Mouse (Mus musculus): ENCODE measurements around the gene Clec10a. TPM values are rescaled to one million over a fixed set of nuclear protein-coding genes. Genes with fewer than 3 reads are reported as not detected.

The Clec10a gene
- total and polyA plus RNA-seq, 3 experiments, result 8.4 to 10.8 TPM; not detected in 1

GRCm38 (mm10) chr11:70198332-70198731 is 42.3 kb downstream of the Clec10a start:
- H3K27me3 ChIP-seq (ENCODE audit: control insufficient read depth in 1 of 2, insufficient read depth in 2 of 2, low read length in 2 of 2), result 0 out of 4 replicates have a peak, but pooled peaks cover 0 to 1% of the 10 kb centered on the region in 2 experiments
- no peak for DNase-seq (ENCODE audit: low read depth, low spot score)
- peaks cover 3 to 6% of the 10 kb centered on the region in 2 experiments; a peak in 3 of 4 replicates for H3K4me1 ChIP-seq (ENCODE audit: control insufficient read depth in 1 of 2, insufficient read depth in 2 of 2, low read length in 2 of 2)

DNA sequence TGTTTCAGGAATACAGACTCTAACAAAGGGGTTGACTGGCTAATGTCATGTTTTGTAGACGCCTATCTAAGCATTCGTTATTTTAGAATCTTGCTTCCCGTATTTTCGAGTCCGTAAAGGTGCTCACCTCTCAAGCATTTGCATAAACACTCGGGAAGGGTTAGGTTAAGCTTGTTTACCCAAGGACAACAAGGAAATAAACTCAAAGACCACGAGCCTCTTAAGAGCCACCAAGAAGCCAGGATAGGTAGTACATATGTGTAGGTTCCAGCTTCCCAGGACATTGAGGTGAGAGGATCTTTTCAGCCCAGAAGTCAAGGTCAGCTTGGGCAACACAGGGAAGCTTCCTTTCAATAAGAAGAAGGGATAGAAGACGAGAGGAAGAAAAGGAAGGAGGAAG is 43.1 kb downstream of the Clec10a start:
- H3K27ac ChIP-seq (ENCODE audit: control insufficient read depth, low read depth, low read length), result no peak overlapping the region
- no peaks in the 10 kb centered on the region for H3K9me3 ChIP-seq (replicated peaks; ENCODE audit: insufficient read depth, low read length)
- no peaks in the 10 kb centered on the region for H3K79me2 ChIP-seq (ENCODE audit: control insufficient read depth, insufficient read depth, low read length, poor library complexity)
- TF ChIP-seq MAZ (IDR thresholded peaks at IDR 0.05; ENCODE audit: low read depth, low read length), result no peak
- TF ChIP-seq NELFE (IDR thresholded peaks at IDR 0.05; ENCODE audit: low read depth, low read length), result no peak
- no peak for TF ChIP-seq POLR2A (IDR thresholded peaks at IDR 0.05; ENCODE audit: control insufficient read depth in 1 of 2, insufficient read depth in 1 of 2, low read depth in 1 of 2, low read length in 2 of 2, poor library complexity in 1 of 2)
- no peak for TF ChIP-seq EP300 (IDR thresholded peaks at IDR 0.05; ENCODE audit: low read depth in 1 of 2, low read length in 2 of 2)
- no peak for TF ChIP-seq POLR2AphosphoS5 (IDR thresholded peaks at IDR 0.05; ENCODE audit: borderline replicate concordance, low read depth, low read length)
- no peak for TF ChIP-seq KAT2A (conservative IDR thresholded peaks at IDR 0.05; ENCODE audit: low read depth, low read length)
- no peak for TF ChIP-seq USF1 (IDR thresholded peaks at IDR 0.05; ENCODE audit: low read depth, low read length)
- no peak for TF ChIP-seq TBP (IDR thresholded peaks at IDR 0.05; ENCODE audit: low read depth, low read length)
- TF ChIP-seq RAD21 (IDR thresholded peaks at IDR 0.05; ENCODE audit: low read depth, low read length), result no peak
- peaks cover 3 to 6% of the 10 kb centered on the region in 2 experiments; a peak in 3 of 4 replicates for H3K4me1 ChIP-seq (ENCODE audit: control insufficient read depth in 1 of 2, insufficient read depth in 2 of 2, low read length in 2 of 2)
- H3K4me3 ChIP-seq (ENCODE audit: control insufficient read depth in 1 of 2, insufficient read depth in 1 of 2, low read depth in 2 of 2, low read length in 2 of 2), result no peak overlapping the region
- no peaks in the 10 kb centered on the region for H3K36me3 ChIP-seq (ENCODE audit: control insufficient read depth in 1 of 2, insufficient read depth in 2 of 2, low read length in 2 of 2)
- H3K27me3 ChIP-seq (ENCODE audit: control insufficient read depth in 1 of 2, insufficient read depth in 2 of 2, low read length in 2 of 2), result peaks cover 2 to 3% of the 10 kb centered on the region in 2 experiments; a peak in 1 of 4 replicates
- no peak overlapping the region for H3K9ac ChIP-seq (ENCODE audit: control insufficient read depth, low read depth, low read length, poor library complexity, severe bottlenecking)
- DNase-seq (ENCODE audit: low read depth, low spot score), result no peak

More at GRCm38 (mm10) chr11:70198332-70198731, 42.3 kb downstream of the Clec10a start:
- no peak overlapping the region for H3K9ac ChIP-seq (ENCODE audit: control insufficient read depth, low read depth, low read length, poor library complexity, severe bottlenecking)
- H3K4me3 ChIP-seq (ENCODE audit: control insufficient read depth in 1 of 2, insufficient read depth in 1 of 2, low read depth in 2 of 2, low read length in 2 of 2), result no peak overlapping the region
- H3K79me2 ChIP-seq (ENCODE audit: control insufficient read depth, insufficient read depth, low read length, poor library complexity), result no peaks in the 10 kb centered on the region
- TF ChIP-seq ETS1 (IDR thresholded peaks at IDR 0.05; ENCODE audit: low read depth, low read length) (no peak), SMC3 (IDR thresholded peaks at IDR 0.05; ENCODE audit: low read depth, low read length) (no peak)
- no peak overlapping the region for H3K27ac ChIP-seq (ENCODE audit: control insufficient read depth, low read depth, low read length)
- no peaks in the 10 kb centered on the region for H3K9me3 ChIP-seq (replicated peaks; ENCODE audit: insufficient read depth, low read length)
- H3K36me3 ChIP-seq (ENCODE audit: control insufficient read depth in 1 of 2, insufficient read depth in 2 of 2, low read length in 2 of 2), result no peaks in the 10 kb centered on the region

DNA sequence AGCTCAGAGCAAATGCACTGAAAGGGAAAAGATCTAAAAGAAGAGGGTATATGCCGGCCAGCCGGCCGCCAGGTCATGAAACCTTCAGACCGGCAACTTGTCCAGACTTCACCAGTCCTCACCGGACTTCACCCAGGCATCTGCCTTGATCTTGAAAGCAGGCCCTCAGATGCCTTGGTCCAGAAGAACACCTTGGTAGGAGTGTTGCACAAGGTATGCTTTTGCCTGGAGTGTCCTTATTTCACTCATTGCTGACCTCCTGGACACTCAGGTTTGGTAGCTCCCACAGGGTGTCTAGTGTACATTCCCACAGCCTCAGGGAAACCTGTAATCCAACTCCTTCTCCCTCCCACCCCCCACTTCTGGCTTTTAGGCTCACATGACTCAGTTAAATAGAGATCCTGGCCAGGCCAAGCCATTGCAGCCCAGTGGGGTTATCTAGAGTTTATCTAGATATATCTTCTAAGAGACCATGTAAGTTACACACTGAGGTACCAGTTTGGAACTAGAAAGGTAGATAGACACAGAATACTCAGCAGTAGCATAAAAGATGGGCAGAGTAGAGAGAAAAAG is 44.1 kb downstream of the Clec10a start:
- peaks cover 3 to 6% of the 10 kb centered on the region in 2 experiments; a peak in 3 of 4 replicates for H3K4me1 ChIP-seq (ENCODE audit: control insufficient read depth in 1 of 2, insufficient read depth in 2 of 2, low read length in 2 of 2)
- no peaks in the 10 kb centered on the region for H3K9me3 ChIP-seq (replicated peaks; ENCODE audit: insufficient read depth, low read length)
- no peak for DNase-seq (ENCODE audit: low read depth, low spot score)
- TF ChIP-seq ZNF384 (IDR thresholded peaks at IDR 0.05; ENCODE audit: low read depth, low read length) (no peak), E2F4 (IDR thresholded peaks at IDR 0.05; ENCODE audit: borderline replicate concordance, low read depth, low read length) (no peak), ZMIZ1 (IDR thresholded peaks at IDR 0.05; ENCODE audit: low read depth, low read length) (no peak), SMC3 (IDR thresholded peaks at IDR 0.05; ENCODE audit: low read depth, low read length) (no peak), TAL1 (IDR thresholded peaks at IDR 0.05; ENCODE audit: low read length) (no peak), GATA1 (IDR thresholded peaks at IDR 0.05; ENCODE audit: low read depth, low read length) (no peak), CHD2 (IDR thresholded peaks at IDR 0.05; ENCODE audit: low read length) (no peak), MYB (IDR thresholded peaks at IDR 0.05; ENCODE audit: low read depth, low read length) (no peak), JUND (IDR thresholded peaks at IDR 0.05; ENCODE audit: low read depth, low read length) (no peak), EP300 (IDR thresholded peaks at IDR 0.05; ENCODE audit: low read depth in 1 of 2, low read length in 2 of 2) (no peak), MXI1 (IDR thresholded peaks at IDR 0.05; ENCODE audit: low read depth, low read length) (no peak), ETS1 (IDR thresholded peaks at IDR 0.05; ENCODE audit: low read depth, low read length) (no peak), KAT2A (conservative IDR thresholded peaks at IDR 0.05; ENCODE audit: low read depth, low read length) (no peak), ELF1 (IDR thresholded peaks at IDR 0.05; ENCODE audit: low read depth, low read length) (no peak), MEF2A (IDR thresholded peaks at IDR 0.05; ENCODE audit: extremely low read depth, insufficient replicate concordance, low read depth, low read length, poor library complexity, severe bottlenecking) (no peak), GABPA (IDR thresholded peaks at IDR 0.05; ENCODE audit: low read depth, low read length) (no peak), POLR2AphosphoS5 (IDR thresholded peaks at IDR 0.05; ENCODE audit: borderline replicate concordance, low read depth, low read length) (no peak), CHD1 (IDR thresholded peaks at IDR 0.05; ENCODE audit: low read depth, low read length) (no peak), ZKSCAN1 (IDR thresholded peaks at IDR 0.05; ENCODE audit: low read depth, low read length) (no peak)
- no peak overlapping the region for H3K4me3 ChIP-seq (ENCODE audit: control insufficient read depth in 1 of 2, insufficient read depth in 1 of 2, low read depth in 2 of 2, low read length in 2 of 2)
- no peak overlapping the region for H3K9ac ChIP-seq (ENCODE audit: control insufficient read depth, low read depth, low read length, poor library complexity, severe bottlenecking)
- H3K36me3 ChIP-seq (ENCODE audit: control insufficient read depth in 1 of 2, insufficient read depth in 2 of 2, low read length in 2 of 2), result no peaks in the 10 kb centered on the region
- peaks cover 2 to 5% of the 10 kb centered on the region in 2 experiments; a peak in 3 of 4 replicates for H3K27me3 ChIP-seq (ENCODE audit: control insufficient read depth in 1 of 2, insufficient read depth in 2 of 2, low read length in 2 of 2)
- no peak overlapping the region for H3K27ac ChIP-seq (ENCODE audit: control insufficient read depth, low read depth, low read length)
- no peaks in the 10 kb centered on the region for H3K79me2 ChIP-seq (ENCODE audit: control insufficient read depth, insufficient read depth, low read length, poor library complexity)

All from MEL (cell line).